23 mouse cellular contexts compared by ENCODE assay signal in genomic region chr19:21629030-21629429, GRCm38 (mm10). TPM values are rescaled to one million over a fixed set of nuclear protein-coding genes. Genes with fewer than 3 reads are reported as not detected.
DNase-seq lines count a peak whose midpoint lies in the region; ATAC-seq and TF ChIP-seq lines count a peak whose summit lies in the region.
"Had no signal": no experiment of that assay in that cellular context is flagged by ENCODE, and none has a peak within 500 bp of the region (broad histone marks: within the 10 kb centered on the region; RNA-seq: fewer than 3 reads in every experiment).

No protein-coding gene starts in this region.

- H3K4me3 ChIP-seq in layer of hippocampus, adult 2 months: no peak overlapping the region
- no peak overlapping the region for H3K4me3 ChIP-seq in CH12.LX (replicated peaks in 1 of 3; ENCODE audit: low read depth in 2 of 3, low read length in 2 of 3, poor library complexity in 1 of 3)
- no peak overlapping the region for H3K4me3 ChIP-seq in forebrain, embryonic 15.5 days
- H3K4me3 ChIP-seq: embryonic facial prominence, embryonic 12.5 days; embryonic facial prominence, embryonic 15.5 days; heart, embryonic 12.5 days; heart, embryonic 15.5 days; hindbrain, embryonic 10.5 days; hindbrain, embryonic 13.5 days had no signal

- no peak for DNase-seq in layer of hippocampus, adult 2 months (ENCODE audit: low spot score in 2 of 2)
- no peak for DNase-seq in layer of hippocampus, postnatal 14 days (ENCODE audit: low spot score in 2 of 2)
- DNase-seq in CH12.LX (ENCODE audit: extremely low read depth): no peak
- no peak for DNase-seq in left cerebral cortex, postnatal 4 days
- no peak for DNase-seq in thymus, postnatal 14 days
- DNase-seq: adrenal gland, postnatal 10 days; adrenal gland, postnatal 36 days; cerebellum, adult 9-11 months; cerebellum, postnatal 25 days; gastrocnemius, postnatal 25 days; heart, adult 18-20 months; heart, postnatal 10 days; heart, postnatal 36 days had no signal

- peak overlapping the region; percentile 50 for H3K27ac ChIP-seq in layer of hippocampus, adult 2 months
- no peak overlapping the region for H3K27ac ChIP-seq in CH12.LX (ENCODE audit: insufficient read depth, low read depth)
- H3K27ac ChIP-seq in forebrain, embryonic 15.5 days (replicated peaks): no peak overlapping the region
- H3K27ac ChIP-seq: embryonic facial prominence, embryonic 12.5 days; embryonic facial prominence, embryonic 15.5 days; heart, embryonic 15.5 days; hindbrain, embryonic 10.5 days; hindbrain, embryonic 13.5 days had no signal

- H3K9ac ChIP-seq in CH12.LX (ENCODE audit: insufficient read depth, low read depth): no peak overlapping the region
- H3K9ac ChIP-seq in forebrain, embryonic 15.5 days (replicated peaks): no peak overlapping the region
- H3K9ac ChIP-seq: embryonic facial prominence, embryonic 12.5 days; embryonic facial prominence, embryonic 15.5 days; heart, embryonic 12.5 days; heart, embryonic 15.5 days; hindbrain, embryonic 13.5 days had no signal

- TF ChIP-seq RAD21 in CH12.LX (IDR thresholded peaks at IDR 0.05; ENCODE audit: low read depth, low read length): no peak

- in situ Hi-C loops in CH12.LX (cut with MboI; ENCODE audit: low pct_ligation_motif_present, low pct_unique_long_range_greater_than_20kb, low sequenced_read_pairs): no loop called here

- peaks cover 11 to 50% of the 10 kb centered on the region in 2 experiments for H3K4me1 ChIP-seq in CH12.LX (ENCODE audit: control insufficient read depth in 1 of 2, insufficient read depth in 2 of 2)
- no peaks in the 10 kb centered on the region for H3K4me1 ChIP-seq in forebrain, embryonic 15.5 days
- H3K4me1 ChIP-seq: embryonic facial prominence, embryonic 15.5 days had no signal

- H3K27me3 ChIP-seq in CH12.LX (replicated peaks): no peaks in the 10 kb centered on the region
- no peaks in the 10 kb centered on the region for H3K27me3 ChIP-seq in forebrain, embryonic 15.5 days
- H3K27me3 ChIP-seq: embryonic facial prominence, embryonic 12.5 days; embryonic facial prominence, embryonic 15.5 days; heart, embryonic 12.5 days; heart, embryonic 15.5 days; hindbrain, embryonic 13.5 days had no signal

- dilution Hi-C loops in CH12.LX (cut with MboI; ENCODE audit: extremely low pct_ligation_motif_present, extremely low pct_unique_long_range_greater_than_20kb, low sequenced_read_pairs): no loop called here

- peak overlapping the region; percentile 97 for H3K4me2 ChIP-seq in CH12.LX (ENCODE audit: insufficient read depth, low read depth, poor library complexity, severe bottlenecking)
- no peak overlapping the region for H3K4me2 ChIP-seq in forebrain, embryonic 15.5 days (replicated peaks)
- H3K4me2 ChIP-seq: embryonic facial prominence, embryonic 12.5 days; embryonic facial prominence, embryonic 15.5 days; heart, embryonic 12.5 days; heart, embryonic 15.5 days; hindbrain, embryonic 13.5 days had no signal

- no peak for TF ChIP-seq EP300 in CH12.LX (IDR thresholded peaks at IDR 0.05; ENCODE audit: low read length)

- 94% methylated on average over 1 of the region's 1 CpGs for WGBS in forebrain, embryonic 15.5 days

- no peak for TF ChIP-seq CTCF in layer of hippocampus, adult 2 months (conservative IDR thresholded peaks at IDR 0.05)
- TF ChIP-seq CTCF in CH12.LX (conservative IDR thresholded peaks at IDR 0.05 in 1 of 2, IDR thresholded peaks at IDR 0.05 in 1 of 2; ENCODE audit: low read depth in 2 of 2, low read length in 2 of 2): no peak

- intact Hi-C loops in left cerebral cortex, postnatal 4 days (cut with DNase I): no loop called here

- ATAC-seq in inflammation-experienced regulatory T-cells, adult 6 months: peak; percentile 60
- ATAC-seq in forebrain, embryonic 15.5 days (replicated peaks): no peak
- ATAC-seq: forebrain, embryonic 14.5 days; hindbrain, embryonic 16.5 days had no signal

- H3K36me3 ChIP-seq in CH12.LX (replicated peaks in 1 of 2; ENCODE audit: control insufficient read depth in 1 of 2, insufficient read depth in 1 of 2, low read length in 1 of 2): peaks cover 3 to 11% of the 10 kb centered on the region in 2 experiments
- no peaks in the 10 kb centered on the region for H3K36me3 ChIP-seq in forebrain, embryonic 15.5 days
- H3K36me3 ChIP-seq: embryonic facial prominence, embryonic 12.5 days; embryonic facial prominence, embryonic 15.5 days; heart, embryonic 12.5 days; heart, embryonic 15.5 days; hindbrain, embryonic 10.5 days; hindbrain, embryonic 13.5 days had no signal

- H3K79me2 ChIP-seq in CH12.LX (replicated peaks; ENCODE audit: control insufficient read depth, extremely low read depth, insufficient read depth, poor library complexity, severe bottlenecking): peaks cover 21% of the 10 kb centered on the region

- TF ChIP-seq POLR2A in CH12.LX (IDR thresholded peaks at IDR 0.05; ENCODE audit: low read depth, low read length): no peak

- H3K9me3 ChIP-seq in CH12.LX (replicated peaks; ENCODE audit: low read length): no peaks in the 10 kb centered on the region
- H3K9me3 ChIP-seq in forebrain, embryonic 15.5 days: no peaks in the 10 kb centered on the region
- H3K9me3 ChIP-seq: embryonic facial prominence, embryonic 12.5 days; embryonic facial prominence, embryonic 15.5 days; heart, embryonic 12.5 days; heart, embryonic 15.5 days; hindbrain, embryonic 10.5 days; hindbrain, embryonic 13.5 days had no signal

TF ChIP-seq in CH12.LX, 34 proteins besides CTCF, POLR2A, EP300 and RAD21:
- no peak for TF ChIP-seq RCOR1 (conservative IDR thresholded peaks at IDR 0.05; ENCODE audit: low read depth, low read length)
- TF ChIP-seq ZNF384 (IDR thresholded peaks at IDR 0.05; ENCODE audit: low read depth, low read length): peak; percentile 28; the same call in 1 of the 2 replicates
- TF ChIP-seq TCF12 (IDR thresholded peaks at IDR 0.05; ENCODE audit: low read depth, low read length): no peak
- TF ChIP-seq MAZ (IDR thresholded peaks at IDR 0.05; ENCODE audit: low read depth, low read length): no peak
- 0 out of 2 replicates have a peak, but pooled peaks have one; percentile 40 for TF ChIP-seq JUN (IDR thresholded peaks at IDR 0.05; ENCODE audit: insufficient read depth, low read depth, low read length)
- TF ChIP-seq JUND (conservative IDR thresholded peaks at IDR 0.05; ENCODE audit: low read depth, low read length): peak; percentile 53; the same call in 1 of the 2 replicates
- TF ChIP-seq MXI1 (IDR thresholded peaks at IDR 0.05; ENCODE audit: low read depth, low read length): no peak
TF ChIP-seq in CH12.LX: peak in this region for 3.

RNA-seq across cellular contexts. Expression of gene 1110059E24Rik, which starts 23.7 kb away (rescaled TPM):
- total RNA-seq in layer of hippocampus, adult 2 months (2021): 10 to 100 TPM; 25.0 to 28.2 TPM
- 10 to 100 TPM; 24.2 to 25.5 TPM for total RNA-seq in layer of hippocampus, postnatal 14 days (2021)
- total RNA-seq in CH12.LX (2012; rRNA removed) (25.5 and 29.5 TPM in 2 replicates), CH12.LX (2014; rRNA removed) (106 and 126 TPM in 2 replicates)
- polyA plus RNA-seq in CH12.LX (2012; ENCODE audit: insufficient read length, low read depth): 38.8 and 52.9 TPM in 2 replicates
- polyA plus RNA-seq in inflammation-experienced regulatory T-cells, adult 6 months (2017; shearing (Covaris generic)): 10 to 100 TPM; 41.3 to 50.2 (median 41.6) TPM
- total RNA-seq in left cerebral cortex, postnatal 4 days (2021): 10 to 100 TPM; 24.1 to 28.9 TPM
- polyA plus RNA-seq in forebrain, embryonic 15.5 days (2015; fragmentation: Nextera tagmentation; extraction: Ambion mirVana): 56.8 and 57.7 TPM in 2 replicates

RNA-seq across cellular contexts. Expression of gene Abhd17b, which starts 24.0 kb away (rescaled TPM):
- total RNA-seq in layer of hippocampus, adult 2 months (2021): 10 to 100 TPM; 41.4 to 45.8 TPM
- 10 to 100 TPM; 63.0 to 63.3 TPM for total RNA-seq in layer of hippocampus, postnatal 14 days (2021)
- total RNA-seq in CH12.LX (2012; rRNA removed) (19.3 and 20.1 TPM in 2 replicates), CH12.LX (2014; rRNA removed) (62.1 and 67.2 TPM in 2 replicates)
- 30.8 and 33.5 TPM in 2 replicates for polyA plus RNA-seq in CH12.LX (2012; ENCODE audit: insufficient read length, low read depth)
- polyA plus RNA-seq in inflammation-experienced regulatory T-cells, adult 6 months (2017; shearing (Covaris generic)): 10 to 100 TPM; 10.5 to 16.0 (median 11.3) TPM
- total RNA-seq in left cerebral cortex, postnatal 4 days (2021): 10 to 100 TPM; 51.1 to 52.9 TPM
- polyA plus RNA-seq in forebrain, embryonic 15.5 days (2015; fragmentation: Nextera tagmentation; extraction: Ambion mirVana): 36.5 and 44.1 TPM in 2 replicates
